Mouse (Mus musculus) liver, postnatal 0 days (tissue): ENCODE data around the gene Anapc15-ps. TPM values are rescaled to one million over a fixed set of nuclear protein-coding genes. Genes with fewer than 3 reads are reported as not detected.

Source experiments
- ATAC-seq: fragments of 200-750 bp; cut with Nextera tagmentation; 2 replicates; pipeline ENCODE4 v1.8.0; 2017; ENCODE audit warnings: mild to moderate bottlenecking, moderate library complexity
- DNase-seq: peaks from one replicate; pipeline ENCODE4 v3.0.0-alpha.2; 2016
- H3K27ac ChIP-seq: fragments of 300-500 bp; sonication (generic); 2 replicates; pipeline ENCODE4 v1.5.1; 2014; ENCODE audit warnings: antibody characterized with exemption, moderate library complexity, mild to moderate bottlenecking, low read depth
- H3K27me3 ChIP-seq: fragments of 300-500 bp; sonication (generic); 2 replicates; pipeline ENCODE4 v1.6.1; 2014; ENCODE audit warnings: low read length, control low read depth, mixed read lengths; ENCODE audit not compliant: insufficient read depth
- H3K36me3 ChIP-seq: fragments of 300-500 bp; sonication (generic); replicated peaks from 2 replicates; pipeline ENCODE4 v1.6.1; 2014; ENCODE audit warnings: mild to moderate bottlenecking, control low read depth, low read length, moderate library complexity, mixed read lengths; ENCODE audit not compliant: insufficient read depth
- H3K4me1 ChIP-seq: fragments of 300-500 bp; sonication (generic); 2 replicates; pipeline ENCODE4 v1.6.1; 2014; ENCODE audit warnings: antibody characterized with exemption, mild to moderate bottlenecking, control low read depth; ENCODE audit not compliant: insufficient read depth
- H3K4me2 ChIP-seq: fragments of 300-500 bp; sonication (generic); 2 replicates; pipeline ENCODE4 v1.6.1; 2014; ENCODE audit warnings: low read depth, mild to moderate bottlenecking, low read length, moderate library complexity, mixed read lengths
- H3K4me3 ChIP-seq: fragments of 300-500 bp; sonication (generic); 2 replicates; pipeline ENCODE4 v1.5.1; 2014; ENCODE audit warnings: low read depth, low read length
- H3K9ac ChIP-seq: fragments of 300-500 bp; sonication (generic); replicated peaks from 2 replicates; pipeline ENCODE4 v1.6.1; 2014; ENCODE audit warnings: mild to moderate bottlenecking, moderate library complexity
- H3K9me3 ChIP-seq: fragments of 300-500 bp; sonication (generic); 2 replicates; pipeline ENCODE4 v1.6.1; 2016; ENCODE audit warnings: mild to moderate bottlenecking, control low read depth, low read length, mixed read lengths
- CTCF ChIP-seq: sonication (generic); IDR thresholded peaks from 2 replicates; pipeline ENCODE4 v1.5.1; 2016; ENCODE audit warnings: antibody characterized with exemption, low read depth
- EP300 ChIP-seq: IDR thresholded peaks from 2 replicates; pipeline ENCODE4 v1.6.1; 2016; ENCODE audit warnings: antibody characterized with exemption, low read depth, mild to moderate bottlenecking
- WGBS: fragments of 180-500 bp; shearing (Covaris S2); extraction: QIAGEN DNeasy Blood & Tissue Kit; methylation state at CpG from one replicate; pipeline ENCODE4 v1.1.7; 2014; ENCODE audit not compliant: insufficient replicate concordance; 5-methylcytosine and 5-hydroxymethylcytosine counted together
- polyA plus RNA-seq: library from polyadenylated mRNA; unstranded; fragments of >200 nt; fragmentation: Nextera tagmentation; extraction: Ambion mirVana; gene quantifications from 2 replicates; pipeline ENCODE4 v1.2.1, GENCODE M21; 2015

Anapc15-ps gene
- polyA plus RNA-seq, 1 experiment from 2014 or later = not detected

- WGBS = 67% methylated on average over 4 of the region's 4 CpGs
- ATAC-seq (no peak), DNase-seq (no peak)
- TF ChIP-seq EP300 (no peak), CTCF (no peak)
- Histone ChIP-seq H3K9me3 (no peaks in the 10 kb centered on the region), H3K27me3 (no peaks in the 10 kb centered on the region), H3K4me1 (no peaks in the 10 kb centered on the region; the same call in 1 of the 2 replicates), H3K27ac (no peak overlapping the region), H3K9ac (no peak overlapping the region), H3K36me3 (no peaks in the 10 kb centered on the region), H3K4me3 (no peak overlapping the region), H3K4me2 (no peak overlapping the region)
Observed at GRCm38 (mm10) chr10:95686041-95686440, 12.8 kb upstream of the Anapc15-ps start.

DNA sequence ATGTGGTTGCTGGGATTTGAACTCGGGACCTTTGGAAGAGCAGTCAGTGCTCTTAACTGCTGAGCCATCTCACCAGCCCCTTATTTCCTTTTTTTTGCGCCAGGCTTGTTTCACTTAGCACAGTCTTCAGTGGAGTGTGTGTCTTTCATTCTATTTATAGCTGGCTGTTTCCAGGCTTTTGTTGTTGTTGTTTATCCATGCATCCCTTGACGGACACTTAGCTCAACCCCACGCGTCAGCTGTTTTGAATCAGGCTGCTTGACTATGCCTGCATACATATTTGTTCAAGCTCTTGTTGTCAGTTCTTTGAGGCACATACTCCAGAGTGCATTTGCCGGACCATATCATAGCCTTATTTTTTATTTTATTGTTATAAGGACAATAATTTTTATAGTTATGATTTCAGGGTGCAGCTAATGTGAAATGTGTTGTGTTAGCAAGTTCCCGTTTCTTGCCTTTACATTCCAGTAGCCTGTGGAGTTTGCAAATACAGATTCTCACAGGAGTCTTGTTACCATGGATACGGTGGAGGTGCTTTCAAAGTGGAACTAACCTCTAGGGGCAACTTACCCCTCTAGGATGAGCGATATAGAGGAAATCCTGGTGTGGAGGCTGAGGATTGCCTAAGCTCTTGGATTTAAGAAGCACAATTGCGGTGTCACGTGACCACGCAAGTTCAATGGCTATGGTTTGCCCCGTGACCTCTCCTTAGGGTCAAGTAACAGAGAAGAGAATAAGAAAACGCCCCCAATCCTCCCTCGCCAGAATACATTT lies 11.7 kb upstream of the Anapc15-ps start:
- Histone ChIP-seq H3K36me3 (no peaks in the 10 kb centered on the region), H3K4me2 (no peak overlapping the region), H3K9me3 (no peaks in the 10 kb centered on the region), H3K4me3 (no peak overlapping the region), H3K27ac (no peak overlapping the region), H3K9ac (no peak overlapping the region), H3K4me1 (peaks cover 6% of the 10 kb centered on the region), H3K27me3 (no peaks in the 10 kb centered on the region)
- 38% methylated on average over 15 of the region's 15 CpGs for WGBS
- DNase-seq (no peak), ATAC-seq (no peak)
- no peak for TF ChIP-seq EP300
- no peak for TF ChIP-seq CTCF

DNA sequence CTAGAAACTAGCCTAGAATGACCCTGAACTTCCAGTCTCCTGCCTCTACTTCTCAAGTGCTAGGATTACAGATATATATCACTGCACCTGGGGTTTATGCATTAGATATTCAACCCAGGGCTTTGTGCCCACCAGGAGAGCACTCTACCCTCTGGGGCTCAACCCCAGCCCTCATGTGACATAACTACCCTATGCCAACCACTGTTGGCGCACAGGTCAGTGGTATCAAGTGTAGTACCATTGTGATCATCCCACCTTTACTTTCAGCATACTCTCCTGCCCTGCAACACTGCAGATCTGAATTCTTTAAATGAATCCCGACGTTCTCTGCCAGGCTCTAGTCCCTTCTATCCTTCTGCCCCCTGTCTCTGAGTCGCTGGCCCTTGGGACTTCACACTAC lies 11.0 kb upstream of the Anapc15-ps start:
- no peak overlapping the region for H3K4me2 ChIP-seq
- H3K9ac ChIP-seq = no peak overlapping the region
- DNase-seq = no peak
- H3K27me3 ChIP-seq = no peaks in the 10 kb centered on the region
- no peak overlapping the region for H3K27ac ChIP-seq
- no peak for ATAC-seq
- TF ChIP-seq EP300 (no peak), CTCF (no peak)
- no peaks in the 10 kb centered on the region for H3K9me3 ChIP-seq
- no peak overlapping the region for H3K4me3 ChIP-seq
- H3K36me3 ChIP-seq = no peaks in the 10 kb centered on the region
- H3K4me1 ChIP-seq = peaks cover 10% of the 10 kb centered on the region
- 86% methylated on average over 4 of the region's 4 CpGs for WGBS

- Histone ChIP-seq H3K4me2 (no peak overlapping the region), H3K27me3 (no peaks in the 10 kb centered on the region), H3K27ac (no peak overlapping the region), H3K36me3 (no peaks in the 10 kb centered on the region), H3K4me1 (peaks cover 14% of the 10 kb centered on the region), H3K4me3 (no peak overlapping the region), H3K9me3 (no peaks in the 10 kb centered on the region), H3K9ac (no peak overlapping the region)
- ATAC-seq (no peak), DNase-seq (no peak)
- no peak for TF ChIP-seq EP300
- no peak for TF ChIP-seq CTCF
- 93% methylated on average over 3 of the region's 3 CpGs for WGBS
Observed at GRCm38 (mm10) chr10:95683735-95684134, 10.5 kb upstream of the Anapc15-ps start.

DNA sequence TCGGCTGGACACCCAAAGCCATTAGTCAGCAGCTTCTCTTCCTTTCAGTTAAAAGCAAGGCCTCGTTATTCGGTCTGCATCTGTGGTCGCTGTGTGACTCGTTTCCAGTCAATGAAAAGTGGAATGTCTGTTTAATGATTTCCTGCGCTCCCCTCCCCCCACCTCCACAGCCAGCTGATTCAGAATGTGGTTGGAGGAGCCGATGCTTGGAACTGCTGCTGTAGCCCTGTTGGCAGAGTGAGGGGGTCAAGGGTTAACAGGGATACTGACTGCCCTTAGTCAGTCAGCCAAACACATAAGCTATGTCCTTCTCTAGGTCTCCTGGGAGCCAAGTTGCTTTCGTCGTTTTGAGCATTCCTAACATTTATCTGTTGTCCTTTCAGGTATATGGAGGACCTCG lies 9.7 kb upstream of the Anapc15-ps start:
- Histone ChIP-seq H3K9me3 (no peaks in the 10 kb centered on the region), H3K4me3 (no peak overlapping the region), H3K27me3 (no peaks in the 10 kb centered on the region), H3K4me2 (no peak overlapping the region), H3K27ac (no peak overlapping the region), H3K36me3 (no peaks in the 10 kb centered on the region), H3K9ac (no peak overlapping the region), H3K4me1 (peaks cover 17% of the 10 kb centered on the region)
- TF ChIP-seq EP300 (peak; percentile 48), CTCF (no peak)
- ATAC-seq (peak; percentile 24), DNase-seq (peak; percentile 66)
- WGBS = 45% methylated on average over 10 of the region's 10 CpGs

GRCm38 (mm10) chr10:95682091-95682740 lies 9.0 kb upstream of the Anapc15-ps start:
- Histone ChIP-seq H3K27ac (peak overlapping the region; percentile 67), H3K9ac (no peak overlapping the region), H3K36me3 (no peaks in the 10 kb centered on the region), H3K9me3 (no peaks in the 10 kb centered on the region), H3K4me1 (peaks cover 21% of the 10 kb centered on the region), H3K4me2 (peak overlapping the region; percentile 49; the same call in 1 of the 2 replicates), H3K4me3 (no peak overlapping the region), H3K27me3 (no peaks in the 10 kb centered on the region)
- TF ChIP-seq CTCF = no peak
- no peak for TF ChIP-seq EP300
- DNase-seq (no peak), ATAC-seq (no peak)
- WGBS = 51% methylated on average over 9 of the region's 9 CpGs
